11 mouse cellular contexts compared by ENCODE assay signal in genomic region chr7:43928521-43928920, GRCm38 (mm10). TPM values are rescaled to one million over a fixed set of nuclear protein-coding genes. Genes with fewer than 3 reads are reported as not detected.
DNase-seq lines count a peak whose midpoint lies in the region; TF ChIP-seq lines count a peak whose summit lies in the region.
"Had no signal": no experiment of that assay in that cellular context is flagged by ENCODE, and none has a peak within 500 bp of the region (broad histone marks: within the 10 kb centered on the region; RNA-seq: fewer than 3 reads in every experiment).

No protein-coding gene starts in this region.

- H3K36me3 ChIP-seq in splenic B cell, adult 2 months (ENCODE audit: control insufficient read depth, insufficient read depth, low read length, poor library complexity, severe bottlenecking), result no peaks in the 10 kb centered on the region

- intact Hi-C loops in gastrocnemius, adult 2 months (cut with DNase I), result no loop called here
- intact Hi-C loops in left cerebral cortex, postnatal 25 days (cut with DNase I), result no loop called here

- H3K4me3 ChIP-seq in gastrocnemius, adult 2 months, result no peak overlapping the region

- DNase-seq in gastrocnemius, adult 2 months, result no peak
- DNase-seq in gastrocnemius, postnatal 10 days, result no peak
- DNase-seq in urinary bladder, postnatal 10 days (ENCODE audit: low spot score), result peak; percentile 8
- no peak for DNase-seq in urinary bladder, adult 2 months (ENCODE audit: low spot score)
- peak; percentile 44 for DNase-seq in kidney, adult 9 months
- DNase-seq in splenic B cell, adult 2 months (ENCODE audit: low read depth, low spot score), result peak; percentile 36
- DNase-seq in left cerebral cortex, postnatal 25 days (ENCODE audit: low spot score in 2 of 2), result no peak
- DNase-seq in right cerebral cortex, postnatal 25 days, result no peak

- TF ChIP-seq CTCF in gastrocnemius, adult 2 months (IDR thresholded peaks at IDR 0.05), result peak; percentile 29; the same call in 1 of the 2 replicates

- no peak overlapping the region for H3K27ac ChIP-seq in gastrocnemius, adult 2 months

- H3K27me3 ChIP-seq in splenic B cell, adult 2 months (ENCODE audit: control insufficient read depth, insufficient read depth, low read length, poor library complexity, severe bottlenecking), result no peaks in the 10 kb centered on the region

RNA-seq across cellular contexts. Expression of gene Klk15, which starts 5.0 kb away (rescaled TPM):
- total RNA-seq in gastrocnemius, adult 2 months (2021), result not detected
- not detected for total RNA-seq in gastrocnemius, postnatal 10 days (2021)
- not detected in 2 replicates for polyA plus RNA-seq in urinary bladder, adult 2 months (2012; rRNA removed)
- total RNA-seq in left cerebral cortex, postnatal 25 days (2021), result not detected
- total RNA-seq: adrenal gland, adult 18-20 months; left cerebral cortex, adult 18-20 months had no signal
- polyA plus RNA-seq: spleen, adult 2 months had no signal

RNA-seq across cellular contexts. Expression of gene Klk1b8, which starts 21.9 kb away (rescaled TPM):
- total RNA-seq in gastrocnemius, adult 2 months (2021), result not detected
- total RNA-seq in gastrocnemius, postnatal 10 days (2021), result not detected
- polyA plus RNA-seq in urinary bladder, adult 2 months (2012; rRNA removed), result not detected in 2 replicates
- not detected for total RNA-seq in left cerebral cortex, postnatal 25 days (2021)
- total RNA-seq: adrenal gland, adult 18-20 months; left cerebral cortex, adult 18-20 months had no signal

RNA-seq across cellular contexts. Expression of gene Klk1b1, which starts 38.0 kb away (rescaled TPM):
- total RNA-seq in gastrocnemius, adult 2 months (2021), result not detected
- not detected for total RNA-seq in gastrocnemius, postnatal 10 days (2021)
- not detected in 2 replicates for polyA plus RNA-seq in urinary bladder, adult 2 months (2012; rRNA removed)
- not detected for total RNA-seq in left cerebral cortex, postnatal 25 days (2021)
- total RNA-seq: adrenal gland, adult 18-20 months; left cerebral cortex, adult 18-20 months had no signal
- polyA plus RNA-seq: spleen, adult 2 months had no signal

RNA-seq across cellular contexts. Expression of gene Klk1b9, which starts 47.3 kb away (rescaled TPM):
- not detected for total RNA-seq in gastrocnemius, adult 2 months (2021)
- not detected for total RNA-seq in gastrocnemius, postnatal 10 days (2021)
- not detected in 2 replicates for polyA plus RNA-seq in urinary bladder, adult 2 months (2012; rRNA removed)
- not detected for total RNA-seq in left cerebral cortex, postnatal 25 days (2021)
- total RNA-seq: adrenal gland, adult 18-20 months; left cerebral cortex, adult 18-20 months had no signal

RNA-seq across cellular contexts. Expression of gene Klk4, which starts 47.6 kb away (rescaled TPM):
- total RNA-seq in gastrocnemius, adult 2 months (2021), result not detected
- not detected for total RNA-seq in gastrocnemius, postnatal 10 days (2021)
- not detected in 2 replicates for polyA plus RNA-seq in urinary bladder, adult 2 months (2012; rRNA removed)
- not detected for total RNA-seq in left cerebral cortex, postnatal 25 days (2021)
- total RNA-seq: adrenal gland, adult 18-20 months; left cerebral cortex, adult 18-20 months had no signal
- polyA plus RNA-seq: spleen, adult 2 months had no signal

Comparison
In these comparisons a context has a peak if more than half of its experiments do, and no peak if none do; other contexts are left out.
1. DNase-seq: peak in urinary bladder, postnatal 10 days (single experiment), kidney, adult 9 months (single experiment) and splenic B cell, adult 2 months (single experiment); none in gastrocnemius, adult 2 months (single experiment), gastrocnemius, postnatal 10 days (single experiment), urinary bladder, adult 2 months (single experiment), left cerebral cortex, postnatal 25 days (0 of 2) and right cerebral cortex, postnatal 25 days (single experiment).